Mouse (Mus musculus) liver, adult 2 months (tissue): ENCODE measurements around the gene Aldoart2. TPM values are rescaled to one million over a fixed set of nuclear protein-coding genes. Genes with fewer than 3 reads are reported as not detected.

Source experiments
- DNase-seq: peaks from one replicate; pipeline ENCODE4 v3.0.0-alpha.2; 2011; ENCODE audit warnings: low read depth, low spot score; ENCODE audit errors: extremely low read depth
- H3K27ac ChIP-seq: fragments of 200-500 bp; replicated peaks from 2 replicates; pipeline ENCODE4 v1.5.1; 2012; ENCODE audit warnings: low read depth, mild to moderate bottlenecking, control low read depth, inconsistent platforms, low read length; ENCODE audit not compliant: insufficient read depth
- H3K27me3 ChIP-seq: fragments of 200-500 bp; 2 replicates; pipeline ENCODE4 v1.6.1; 2012; ENCODE audit warnings: mild to moderate bottlenecking, moderate library complexity, low read length, inconsistent platforms; ENCODE audit not compliant: control insufficient read depth, insufficient read depth
- H3K36me3 ChIP-seq: fragments of 200-500 bp; 2 replicates; pipeline ENCODE4 v1.6.1; 2012; ENCODE audit warnings: low read length, inconsistent platforms; ENCODE audit not compliant: control insufficient read depth, insufficient read depth
- H3K4me1 ChIP-seq: fragments of 200-500 bp; 2 replicates; pipeline ENCODE4 v1.6.1; 2011; ENCODE audit warnings: low read length; ENCODE audit not compliant: control insufficient read depth, insufficient read depth
- H3K4me3 ChIP-seq: fragments of 200-500 bp; 2 replicates; pipeline ENCODE4 v1.5.1; 2011; ENCODE audit warnings: low read depth, mild to moderate bottlenecking, control low read depth, low read length, moderate library complexity; ENCODE audit not compliant: insufficient read depth
- H3K79me2 ChIP-seq: fragments of 200-500 bp; 2 replicates; pipeline ENCODE4 v1.6.1; 2012; ENCODE audit warnings: inconsistent platforms, mild to moderate bottlenecking, low read length, moderate library complexity; ENCODE audit not compliant: control insufficient read depth, insufficient read depth
- H3K9ac ChIP-seq: fragments of 200-500 bp; 2 replicates; pipeline ENCODE4 v1.6.1; 2012; ENCODE audit warnings: low read depth, mild to moderate bottlenecking, control low read depth, inconsistent platforms, low read length
- CTCF ChIP-seq: fragments of 200-500 bp; IDR thresholded peaks from 2 replicates; pipeline ENCODE4 v1.5.1; 2011; ENCODE audit warnings: low read depth, low read length, control low read depth
- POLR2A ChIP-seq: fragments of 200-500 bp; IDR thresholded peaks from 2 replicates; pipeline ENCODE4 v1.6.1; 2011; ENCODE audit warnings: low read length, control low read depth; ENCODE audit not compliant: insufficient read depth; ENCODE audit errors: extremely low read depth
- WGBS: fragments of 180-500 bp; shearing (Covaris S2); methylation state at CpG from one replicate; pipeline ENCODE4 v1.1.7; 2018; 5-methylcytosine and 5-hydroxymethylcytosine counted together
- polyA plus RNA-seq: library from polyadenylated mRNA; depleted of rRNA; stranded (reverse); fragments of >200 nt; gene quantifications from 2 replicates; pipeline ENCODE4 v1.2.3, GENCODE M21; 2012
- total RNA-seq: library from RNA; depleted of rRNA; stranded (reverse); fragments of >200 nt; gene quantifications from 2 replicates; pipeline ENCODE4 v1.2.3, GENCODE M21; 2014

The Aldoart2 gene
- total and polyA plus RNA-seq, 2 experiments = not detected

GRCm38 (mm10) chr12:55560025-55560690 is 4.9 kb upstream of the Aldoart2 start:
- TF ChIP-seq CTCF = no peak
- no peak for TF ChIP-seq POLR2A
- H3K79me2 ChIP-seq = no peaks in the 10 kb centered on the region
- H3K27me3 ChIP-seq = 0 out of 2 replicates have a peak, but pooled peaks cover 1% of the 10 kb centered on the region
- DNase-seq = peak; percentile 32
- H3K36me3 ChIP-seq = no peaks in the 10 kb centered on the region
- WGBS = 12% methylated on average over 19 of the region's 19 CpGs
- no peaks in the 10 kb centered on the region for H3K4me1 ChIP-seq
- H3K4me3 ChIP-seq = peak overlapping the region; percentile 29
- H3K27ac ChIP-seq = no peak overlapping the region
- no peak overlapping the region for H3K9ac ChIP-seq

GRCm38 (mm10) chr12:55563742-55564141 is 1.3 kb upstream of the Aldoart2 start:
- Histone ChIP-seq H3K27ac (no peak overlapping the region), H3K9ac (no peak overlapping the region), H3K36me3 (no peaks in the 10 kb centered on the region), H3K79me2 (no peaks in the 10 kb centered on the region), H3K27me3 (0 out of 2 replicates have a peak, but pooled peaks cover 2% of the 10 kb centered on the region), H3K4me3 (no peak overlapping the region), H3K4me1 (no peaks in the 10 kb centered on the region)
- TF ChIP-seq CTCF (no peak), POLR2A (no peak)
- WGBS = 95% methylated on average over 3 of the region's 3 CpGs
- no peak for DNase-seq

GRCm38 (mm10) chr12:55564187-55564963 is 664 bp upstream of the Aldoart2 start:
- no peak for TF ChIP-seq CTCF
- TF ChIP-seq POLR2A = no peak
- no peak for DNase-seq
- Histone ChIP-seq H3K27ac (no peak overlapping the region), H3K79me2 (no peaks in the 10 kb centered on the region), H3K4me1 (no peaks in the 10 kb centered on the region), H3K4me3 (no peak overlapping the region), H3K36me3 (no peaks in the 10 kb centered on the region), H3K27me3 (0 out of 2 replicates have a peak, but pooled peaks cover 2% of the 10 kb centered on the region), H3K9ac (no peak overlapping the region)
- WGBS = 84% methylated on average over 9 of the region's 9 CpGs

GRCm38 (mm10) chr12:55565867-55566266 is 828 bp downstream of the Aldoart2 start:
- Histone ChIP-seq H3K79me2 (no peaks in the 10 kb centered on the region), H3K27ac (no peak overlapping the region), H3K27me3 (0 out of 2 replicates have a peak, but pooled peaks cover 2% of the 10 kb centered on the region), H3K4me3 (no peak overlapping the region), H3K9ac (no peak overlapping the region), H3K36me3 (no peaks in the 10 kb centered on the region), H3K4me1 (no peaks in the 10 kb centered on the region)
- 0 out of 2 replicates have a peak, but pooled peaks have one; percentile 5 for TF ChIP-seq CTCF
- TF ChIP-seq POLR2A = no peak
- no peak for DNase-seq
- WGBS = 82% methylated on average over 9 of the region's 9 CpGs

GRCm38 (mm10) chr12:55566837-55567236 is 1.8 kb downstream of the Aldoart2 start:
- WGBS = 83% methylated on average over 5 of the region's 5 CpGs
- no peak overlapping the region for H3K27ac ChIP-seq
- no peak overlapping the region for H3K4me3 ChIP-seq
- TF ChIP-seq POLR2A (no peak), CTCF (no peak)
- no peaks in the 10 kb centered on the region for H3K36me3 ChIP-seq
- DNase-seq = no peak
- H3K4me1 ChIP-seq = no peaks in the 10 kb centered on the region
- 0 out of 2 replicates have a peak, but pooled peaks cover 2% of the 10 kb centered on the region for H3K27me3 ChIP-seq
- no peaks in the 10 kb centered on the region for H3K79me2 ChIP-seq
- no peak overlapping the region for H3K9ac ChIP-seq

- Histone ChIP-seq H3K27ac (no peak overlapping the region), H3K9ac (no peak overlapping the region), H3K4me1 (no peaks in the 10 kb centered on the region), H3K36me3 (no peaks in the 10 kb centered on the region), H3K27me3 (0 out of 2 replicates have a peak, but pooled peaks cover 2% of the 10 kb centered on the region), H3K4me3 (no peak overlapping the region), H3K79me2 (no peaks in the 10 kb centered on the region)
- TF ChIP-seq CTCF (no peak), POLR2A (no peak)
- no peak for DNase-seq
- 75% methylated on average over 3 of the region's 3 CpGs for WGBS
Measured at GRCm38 (mm10) chr12:55568466-55568865, 3.4 kb downstream of the Aldoart2 start.
